Mouse (Mus musculus) midbrain, embryonic 15.5 days (tissue): ENCODE data around the gene Pcif1. TPM values are rescaled to one million over a fixed set of nuclear protein-coding genes. Genes with fewer than 3 reads are reported as not detected.

Experiments
- ATAC-seq: fragments of 200-750 bp; cut with Nextera tagmentation; replicated peaks from 2 replicates; pipeline ENCODE4 v1.8.0; 2017; ENCODE audit warnings: moderate TSS enrichment
- H3K27ac ChIP-seq: fragments of 300-500 bp; sonication (generic); 2 replicates; pipeline ENCODE4 v1.5.1; 2015; ENCODE audit warnings: mild to moderate bottlenecking, inconsistent platforms
- H3K27me3 ChIP-seq: fragments of 300-500 bp; sonication (generic); replicated peaks from 2 replicates; pipeline ENCODE4 v1.6.1; 2015; ENCODE audit warnings: inconsistent platforms
- H3K36me3 ChIP-seq: fragments of 300-500 bp; sonication (generic); replicated peaks from 2 replicates; pipeline ENCODE4 v1.6.1; 2015; ENCODE audit warnings: inconsistent platforms
- H3K4me1 ChIP-seq: fragments of 300-500 bp; sonication (generic); 2 replicates; pipeline ENCODE4 v1.6.1; 2015; ENCODE audit warnings: inconsistent platforms
- H3K4me2 ChIP-seq: fragments of 300-500 bp; sonication (generic); 2 replicates; pipeline ENCODE4 v1.6.1; 2015; ENCODE audit warnings: inconsistent platforms, mild to moderate bottlenecking, moderate library complexity
- H3K4me3 ChIP-seq: fragments of 300-500 bp; sonication (generic); 2 replicates; pipeline ENCODE4 v1.5.1; 2015; ENCODE audit warnings: mild to moderate bottlenecking, inconsistent platforms
- H3K9ac ChIP-seq: fragments of 300-500 bp; sonication (generic); 2 replicates; pipeline ENCODE4 v1.6.1; 2015; ENCODE audit warnings: mild to moderate bottlenecking, inconsistent platforms
- H3K9me3 ChIP-seq: fragments of 300-500 bp; sonication (generic); 2 replicates; pipeline ENCODE4 v1.6.1; 2016; ENCODE audit warnings: inconsistent platforms
- WGBS: fragments of 180-500 bp; shearing (Covaris S2); methylation state at CpG from one replicate; pipeline ENCODE4 v1.1.7; 2015; ENCODE audit warnings: mixed read lengths; 5-methylcytosine and 5-hydroxymethylcytosine counted together
- polyA plus RNA-seq: library from polyadenylated mRNA; unstranded; fragments of >200 nt; fragmentation: Nextera tagmentation; extraction: Ambion mirVana; gene quantifications from 2 replicates; pipeline ENCODE4 v1.2.1, GENCODE M21; 2015

Pcif1 gene
- polyA plus RNA-seq, 1 experiment from 2014 or later = 93.1 TPM

- Histone ChIP-seq H3K4me3 (no peak within 1 kb of the TSS), H3K9me3 (no peaks in the 10 kb centered on the region), H3K27ac (peak within 1 kb of the TSS; percentile 78), H3K4me1 (peaks cover 26% of the 10 kb centered on the region), H3K27me3 (0 out of 2 replicates have a peak, but pooled peaks cover 5% of the 10 kb centered on the region), H3K4me2 (peak within 1 kb of the TSS; percentile 57), H3K9ac (no peak within 1 kb of the TSS), H3K36me3 (no peaks in the 10 kb centered on the region)
- 32% methylated on average over 10 of the region's 10 CpGs for WGBS
- ATAC-seq = no peak
Measured at GRCm38 (mm10) chr2:164940140-164940830, 61.2 kb downstream of the Pcif1 start, which contains the start of gene Mmp9. Gene Mmp9 (plus strand): TSS chr2:164940780.

GRCm38 (mm10) chr2:164942692-164943290 lies 63.7 kb downstream of the Pcif1 start:
- Histone ChIP-seq H3K9me3 (no peaks in the 10 kb centered on the region), H3K4me1 (peaks cover 26% of the 10 kb centered on the region), H3K27ac (no peak overlapping the region), H3K9ac (no peak overlapping the region), H3K27me3 (peaks cover 12% of the 10 kb centered on the region), H3K36me3 (no peaks in the 10 kb centered on the region), H3K4me3 (no peak overlapping the region), H3K4me2 (no peak overlapping the region)
- ATAC-seq = no peak
- WGBS = 14% methylated on average over 5 of the region's 5 CpGs

Other genes starting within 250 kb of the Pcif1 start
- not detected in 2 replicates for gene Wfdc16, start 240.5 kb upstream of the Pcif1 start, polyA plus RNA-seq
- not detected in 2 replicates for gene Wfdc10, start 223.3 kb upstream of the Pcif1 start, polyA plus RNA-seq
- gene Wfdc9, start 222.7 kb upstream of the Pcif1 start, polyA plus RNA-seq = 0.34 TPM in 1 of 2 replicates, not detected in the other
- gene Wfdc11, start 205.2 kb upstream of the Pcif1 start, polyA plus RNA-seq = not detected in 2 replicates
- not detected in 2 replicates for gene Wfdc13, start 194.2 kb upstream of the Pcif1 start, polyA plus RNA-seq
- not detected in 2 replicates for gene Spint4, start 180.8 kb upstream of the Pcif1 start, polyA plus RNA-seq
- gene Spint5, start 164.0 kb upstream of the Pcif1 start, polyA plus RNA-seq = not detected in 2 replicates
- gene Wfdc3, start 133.4 kb upstream of the Pcif1 start, polyA plus RNA-seq = 1.3 and 1.9 TPM in 2 replicates
- 52.7 and 55.4 TPM in 2 replicates for gene Dnttip1, start 133.3 kb upstream of the Pcif1 start, polyA plus RNA-seq
- gene Ube2c, start 109.4 kb upstream of the Pcif1 start, polyA plus RNA-seq = 56.6 and 64.4 TPM in 2 replicates
- gene Tnnc2, start 99.3 kb upstream of the Pcif1 start, polyA plus RNA-seq = not detected in 2 replicates
- gene Snx21, start 93.5 kb upstream of the Pcif1 start, polyA plus RNA-seq = 34.8 and 40.6 TPM in 2 replicates
- gene Acot8, start 74.4 kb upstream of the Pcif1 start, polyA plus RNA-seq = 20.0 and 20.2 TPM in 2 replicates
- gene Zswim3, start 74.2 kb upstream of the Pcif1 start, polyA plus RNA-seq = 17.8 and 18.4 TPM in 2 replicates
- 28.3 and 31.3 TPM in 2 replicates for gene Zswim1, start 56.6 kb upstream of the Pcif1 start, polyA plus RNA-seq
- gene Spata25, start 50.8 kb upstream of the Pcif1 start, polyA plus RNA-seq = not detected in 2 replicates
- 101 and 109 TPM in 2 replicates for gene Ctsa, start 46.4 kb upstream of the Pcif1 start, polyA plus RNA-seq
- 6.4 and 6.6 TPM in 2 replicates for gene Neurl2, start 45.8 kb upstream of the Pcif1 start, polyA plus RNA-seq
- gene Pltp, start 21.6 kb upstream of the Pcif1 start, polyA plus RNA-seq = 105 and 121 TPM in 2 replicates
- gene Zfp335, start 32.5 kb downstream of the Pcif1 start, polyA plus RNA-seq = 17.8 and 18.9 TPM in 2 replicates
- gene Mmp9, start 61.5 kb downstream of the Pcif1 start, polyA plus RNA-seq = 28.9 and 34.3 TPM in 2 replicates
- 63.8 and 64.0 TPM in 2 replicates for gene Slc12a5, start 81.5 kb downstream of the Pcif1 start, polyA plus RNA-seq
- gene Ncoa5, start 155.6 kb downstream of the Pcif1 start, polyA plus RNA-seq = 123 and 126 TPM in 2 replicates
- 5.5 and 6.3 TPM in 2 replicates for gene Cd40, start 176.3 kb downstream of the Pcif1 start, polyA plus RNA-seq
- gene 1700025C18Rik, start 211.4 kb downstream of the Pcif1 start, polyA plus RNA-seq = not detected in 2 replicates